Mouse (Mus musculus) T-helper 17 cell (primary cell): Measurements from ENCODE around the gene Cmip.

Experiments used
- in situ Hi-C, 2 experiments: fragments of 300-600 bp; cut with MboI, MseI; formaldehyde crosslinking; loops; 1 replicate in 1 of 2; 2 replicates in 1 of 2; pipeline ENCODE4 v1.15.1; 2025; ENCODE audit warnings: high pct_unique_total_duplicates in 2 of 2

Gene Cmip

DNA sequence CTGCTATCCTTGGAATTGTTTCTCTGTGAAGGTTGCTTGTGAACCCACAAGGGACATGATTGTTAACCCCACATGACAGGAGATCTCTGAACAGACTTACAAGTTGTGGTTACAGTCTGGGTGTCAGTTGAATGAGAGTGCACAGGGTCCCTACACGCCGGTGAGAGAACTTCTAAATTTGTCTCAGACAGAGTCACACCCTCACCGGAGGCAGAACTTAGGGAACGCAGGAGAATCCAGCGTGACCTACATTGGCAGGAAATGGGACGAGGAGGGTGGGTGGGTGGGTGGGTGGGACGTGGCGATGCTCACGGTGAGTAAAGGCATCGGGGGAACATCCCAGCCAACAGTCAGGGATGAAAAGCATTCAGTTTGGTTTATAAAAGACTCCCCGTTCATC, 88.0 kb downstream of the Cmip start:
- in situ Hi-C loops: no loop called here

DNA sequence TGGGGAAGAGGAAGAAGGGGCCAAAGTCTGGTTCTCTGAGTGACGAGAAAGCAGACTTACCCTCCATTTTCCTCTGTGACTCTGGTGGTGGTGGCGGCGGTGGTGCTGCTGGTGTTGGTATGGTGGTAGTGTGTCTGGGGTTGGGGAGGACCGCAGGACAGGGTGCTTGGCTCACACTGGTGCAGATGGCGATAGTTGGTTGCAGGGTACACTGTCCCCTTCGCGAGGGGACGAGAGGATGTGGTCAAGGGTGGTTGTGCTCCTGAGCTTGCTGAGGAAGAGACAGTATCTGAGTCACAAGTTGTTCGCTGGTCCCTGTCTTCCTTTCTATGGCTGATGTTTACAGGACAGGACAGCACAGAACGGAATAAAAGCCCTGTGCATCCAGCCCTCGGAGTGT, 88.5 kb downstream of the Cmip start:
- in situ Hi-C loops: no loop called here

DNA sequence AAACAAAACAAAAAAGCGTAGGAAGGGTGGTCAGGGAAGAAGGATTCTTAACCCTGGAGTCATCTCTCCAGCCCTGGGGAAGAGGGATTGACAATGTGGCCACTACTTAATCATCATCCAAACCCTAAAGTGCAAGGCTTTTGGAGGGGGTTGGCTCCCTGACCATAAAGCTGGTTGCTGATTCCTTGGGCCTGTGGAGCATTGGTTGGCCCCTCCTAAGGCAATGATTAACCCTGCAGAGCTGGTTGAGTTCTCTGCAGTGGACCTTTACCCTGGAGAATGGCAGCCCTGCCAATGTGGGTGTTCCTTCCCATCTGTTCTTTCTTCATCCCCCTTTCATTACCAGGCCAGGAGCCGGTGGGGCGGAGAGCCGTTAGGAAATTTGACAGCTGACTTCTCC, 90.7 kb downstream of the Cmip start:
- in situ Hi-C loops: no loop called here

DNA sequence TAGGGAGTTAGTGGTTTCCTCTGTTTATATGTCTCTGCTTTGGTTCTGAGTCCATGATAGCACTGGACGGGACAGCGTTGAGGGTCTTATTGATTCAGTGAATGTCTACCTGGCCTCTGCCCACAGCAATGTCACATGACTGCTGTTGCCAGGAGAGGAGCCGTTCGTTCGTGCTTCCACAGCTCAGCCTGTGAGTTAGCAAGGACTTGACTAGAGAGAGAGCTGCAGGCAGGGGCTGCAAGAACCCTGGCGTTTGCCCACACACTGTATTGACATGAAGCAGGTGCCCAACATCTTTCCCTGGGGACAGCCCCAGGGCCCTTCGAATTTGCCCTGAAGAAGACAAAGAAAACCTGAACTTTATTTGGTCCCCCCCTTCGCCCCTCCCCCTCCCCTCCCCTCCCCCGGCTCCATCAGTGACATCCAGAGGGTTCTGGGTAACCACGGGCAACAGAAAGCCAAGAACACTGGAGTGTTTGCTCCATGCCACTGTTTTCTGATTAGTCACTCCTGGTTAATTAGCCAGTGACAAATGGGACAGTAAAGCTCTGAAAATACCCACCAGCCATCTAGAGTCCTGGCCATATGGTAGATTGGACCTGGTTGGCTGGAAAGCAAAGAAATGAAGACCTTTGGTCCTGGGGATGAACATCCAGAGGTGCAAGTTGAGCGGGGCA, 92.0 kb downstream of the Cmip start:
- in situ Hi-C loops: no loop called here

DNA sequence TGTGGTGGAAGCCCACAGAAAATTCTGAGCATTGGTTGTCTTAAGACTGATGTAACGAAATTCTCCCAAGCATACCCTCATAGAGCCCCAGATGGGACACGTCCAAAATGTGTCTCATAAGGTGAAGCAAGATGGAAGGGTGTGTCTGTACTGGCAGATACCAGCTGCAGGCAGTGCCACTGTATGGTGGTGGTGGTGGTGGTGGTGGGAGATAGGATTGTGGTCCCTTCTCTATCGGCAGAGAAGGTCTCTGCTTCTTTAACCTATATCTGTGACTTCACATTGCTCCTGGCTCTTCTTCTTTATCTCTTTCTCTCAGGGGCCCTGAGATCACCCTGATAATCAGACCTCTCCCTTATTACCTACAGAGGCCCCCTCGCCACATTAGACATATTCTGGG, 92.7 kb downstream of the Cmip start:
- in situ Hi-C loops: no loop called here

DNA sequence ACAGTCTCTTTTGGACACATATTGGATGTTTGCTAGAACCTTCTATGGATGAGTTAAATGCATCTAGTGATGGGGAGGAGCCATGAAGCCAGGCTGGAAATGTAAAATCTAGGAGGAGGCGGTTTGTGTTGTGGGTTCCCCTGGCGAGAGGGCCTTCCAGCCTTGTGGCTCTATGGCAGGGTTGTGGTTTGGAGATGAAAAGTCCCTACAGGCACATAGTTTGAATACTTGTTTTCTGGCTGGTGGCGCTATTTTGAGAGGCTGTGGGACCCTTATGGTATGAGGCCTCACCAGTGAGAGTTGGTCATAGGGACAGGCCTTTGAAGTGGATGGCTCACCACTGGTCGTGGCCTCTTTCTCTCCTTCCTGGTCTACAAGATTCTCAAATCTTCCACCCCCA, 95.2 kb downstream of the Cmip start:
- in situ Hi-C loops: no loop called here

DNA sequence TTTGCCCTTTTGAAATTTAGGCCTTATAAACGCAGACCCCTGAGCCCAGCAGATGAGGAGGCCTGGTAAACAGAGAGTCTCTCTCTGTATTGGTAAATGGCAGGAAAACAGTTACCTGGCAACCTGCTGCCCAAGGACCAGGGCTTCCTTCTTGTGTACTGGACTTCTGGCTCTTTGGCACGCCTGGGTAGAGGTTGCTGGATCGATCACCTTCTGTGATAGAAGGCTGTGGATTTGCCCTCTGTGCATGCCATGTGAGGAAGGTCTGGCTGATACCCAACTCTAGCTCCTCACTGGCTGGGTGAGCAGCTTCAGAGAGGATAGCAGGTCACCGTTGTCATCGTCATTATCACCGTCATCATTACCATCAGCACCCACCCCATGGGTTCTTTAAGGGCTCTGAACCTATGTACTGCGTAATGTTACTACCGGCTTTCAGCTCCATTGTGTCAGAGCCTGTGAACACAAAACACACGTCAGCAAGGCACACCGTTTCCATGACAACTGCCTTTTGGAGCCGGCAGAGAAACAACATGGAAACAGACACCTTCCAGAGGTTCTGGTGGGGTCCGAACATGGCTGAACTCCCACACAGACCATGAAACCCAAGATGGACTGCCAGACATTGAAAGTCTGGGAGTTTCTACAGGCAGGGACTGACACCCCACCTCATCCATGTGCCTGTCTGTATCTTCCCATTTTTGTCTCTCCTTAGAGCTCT, 98.4 kb downstream of the Cmip start:
- in situ Hi-C loops: no loop called here

DNA sequence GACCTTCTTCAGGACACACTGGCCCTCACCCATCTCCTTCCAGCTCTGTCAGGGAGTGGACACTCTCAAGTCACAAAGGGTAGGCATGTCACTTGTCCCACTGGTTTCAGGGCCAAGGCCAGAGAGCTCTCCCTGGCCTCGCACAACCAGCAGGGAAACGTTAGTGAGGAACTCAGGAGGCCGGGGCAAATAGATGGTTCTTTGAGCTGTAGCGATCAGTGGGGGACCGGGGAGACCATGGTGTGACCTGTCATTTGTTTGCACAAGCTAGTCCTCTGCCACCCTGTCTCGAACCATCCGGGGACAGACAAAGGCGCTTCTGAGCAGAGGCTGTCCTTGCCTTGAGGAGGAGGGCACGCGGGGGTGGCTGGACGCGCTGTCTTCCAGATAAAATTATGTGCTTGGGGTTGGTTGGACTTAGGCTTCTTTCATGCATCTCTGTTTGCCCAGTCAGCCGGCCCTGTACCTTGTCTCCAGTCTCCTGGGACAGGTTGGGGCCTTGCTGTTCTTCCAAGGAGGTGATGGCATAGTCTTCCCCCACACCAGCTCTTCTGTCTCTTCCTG, 99.3 kb downstream of the Cmip start:
- in situ Hi-C loops: no loop called here

DNA sequence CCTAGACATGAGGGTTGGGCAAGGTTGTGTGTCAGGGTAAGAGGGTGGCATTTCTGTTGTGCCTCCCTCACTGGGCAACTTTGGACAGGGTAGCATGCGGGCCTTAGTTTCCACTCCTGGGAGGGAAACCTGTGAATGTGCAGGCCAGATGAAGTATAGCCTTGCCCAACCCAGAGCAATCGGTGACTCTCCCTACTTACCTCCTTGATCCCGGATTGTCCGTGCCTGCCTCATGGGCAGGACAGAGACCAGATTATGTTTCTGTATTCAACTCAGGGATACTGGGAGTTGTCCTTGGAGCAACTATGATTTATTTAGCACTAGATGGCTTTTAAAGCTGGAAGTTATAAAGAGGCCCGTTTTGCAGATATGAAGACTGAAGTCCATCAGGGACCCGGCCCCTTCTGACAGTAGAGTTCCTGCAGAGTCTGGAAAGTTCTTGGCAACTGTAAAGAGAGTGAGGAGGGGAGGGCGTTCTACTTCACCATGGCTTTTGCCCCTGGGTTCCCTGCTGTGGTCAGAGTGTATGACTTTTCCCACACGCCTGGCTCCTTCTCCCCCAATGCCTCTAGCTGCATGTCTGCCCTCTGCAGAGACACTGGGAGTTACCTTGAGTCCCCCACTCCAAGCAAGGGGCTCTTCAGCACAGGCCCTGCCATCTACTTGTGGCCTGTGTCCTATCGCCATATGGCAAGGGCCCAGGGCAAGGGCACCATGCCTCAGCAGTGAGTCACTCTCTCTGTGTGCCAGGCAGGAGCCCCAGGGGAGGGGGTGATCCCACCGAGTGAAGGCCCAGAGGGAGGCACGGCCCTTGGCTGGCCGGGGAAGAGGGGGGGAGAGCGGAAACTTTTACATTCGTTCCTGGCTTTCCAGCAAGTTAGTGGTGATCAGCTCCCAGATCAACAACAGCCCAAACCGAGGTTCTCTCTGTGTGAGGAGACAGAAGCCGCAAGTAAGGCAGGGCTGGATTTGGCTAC, 100.9 kb downstream of the Cmip start:
- in situ Hi-C loops: no loop called here

DNA sequence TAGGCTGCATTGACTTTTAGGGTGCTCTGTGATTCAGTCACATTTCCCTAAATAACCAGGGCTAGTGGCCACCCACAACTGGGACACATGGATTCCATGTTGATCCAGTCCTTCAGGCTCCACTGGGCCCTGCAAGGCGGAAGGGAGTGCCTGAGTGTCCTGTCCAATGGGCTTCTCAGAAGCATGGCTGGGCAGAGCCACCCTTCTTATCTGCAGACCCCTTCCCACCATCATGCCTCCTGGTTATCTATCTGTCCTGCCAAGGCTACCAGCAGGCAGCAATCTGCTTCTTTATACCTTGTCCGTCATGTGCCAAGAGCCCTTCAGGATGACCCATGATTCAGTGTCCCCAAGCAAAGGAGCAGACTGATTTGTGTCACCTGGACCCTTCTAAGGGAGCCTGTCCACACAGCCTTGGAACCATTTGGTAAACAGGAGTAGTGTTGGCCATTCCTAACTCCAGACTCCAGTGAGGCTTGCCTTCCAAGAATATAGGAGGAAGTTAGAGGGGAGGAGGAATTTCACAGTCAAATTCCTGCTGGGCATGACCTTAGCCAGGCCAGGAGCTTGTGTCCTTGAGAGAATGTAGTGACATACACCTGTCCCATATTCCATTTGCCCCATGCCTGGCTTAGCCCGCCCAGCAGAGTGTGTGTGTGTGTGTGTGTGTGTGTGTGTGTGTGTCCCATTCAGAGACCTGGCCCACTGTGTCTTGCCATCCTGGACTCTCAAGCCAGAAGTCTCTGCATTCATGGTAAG, 103.5 kb downstream of the Cmip start:
- in situ Hi-C loops: no loop called here

DNA sequence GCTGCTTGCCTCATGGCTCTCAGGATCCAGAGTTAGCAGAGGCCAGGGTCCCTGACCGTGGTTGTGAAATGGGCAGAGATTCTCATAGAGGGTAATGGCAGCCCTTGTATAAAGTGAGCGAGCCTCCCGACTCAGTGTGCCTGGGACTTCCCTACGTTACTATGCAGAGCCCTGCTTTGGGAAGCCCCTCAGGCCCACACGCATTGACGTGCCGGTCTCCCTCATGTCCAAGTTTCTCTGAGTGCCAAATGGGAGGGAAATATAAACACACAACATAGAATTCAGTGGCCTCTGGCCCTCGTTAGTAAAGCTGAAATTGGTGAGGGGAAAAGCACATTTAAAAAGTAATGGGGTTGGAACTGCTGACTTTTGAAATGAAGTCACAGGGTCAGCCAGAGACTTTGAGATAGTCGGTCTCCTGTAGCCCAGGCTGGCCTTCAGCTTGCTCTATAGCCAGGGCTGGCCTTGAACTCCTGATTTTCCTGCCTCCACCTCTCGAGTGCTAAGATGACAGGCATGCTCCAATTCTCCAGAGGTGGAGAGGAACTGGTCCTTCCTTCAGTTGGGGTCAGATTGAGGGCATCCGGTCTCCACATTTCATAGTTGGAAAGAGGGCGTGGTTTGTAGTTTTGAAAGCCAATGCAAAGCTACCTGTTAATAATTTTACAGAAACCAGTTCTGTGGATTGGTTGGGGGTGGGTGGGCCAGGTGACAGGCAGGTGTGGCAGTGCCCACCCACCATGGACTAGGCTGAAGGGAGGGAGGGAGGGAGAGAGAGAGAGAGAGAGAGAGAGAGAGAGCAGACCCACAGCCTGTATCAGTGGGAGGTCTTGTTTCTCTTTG, 105.0 kb downstream of the Cmip start:
- in situ Hi-C loops: no loop called here

DNA sequence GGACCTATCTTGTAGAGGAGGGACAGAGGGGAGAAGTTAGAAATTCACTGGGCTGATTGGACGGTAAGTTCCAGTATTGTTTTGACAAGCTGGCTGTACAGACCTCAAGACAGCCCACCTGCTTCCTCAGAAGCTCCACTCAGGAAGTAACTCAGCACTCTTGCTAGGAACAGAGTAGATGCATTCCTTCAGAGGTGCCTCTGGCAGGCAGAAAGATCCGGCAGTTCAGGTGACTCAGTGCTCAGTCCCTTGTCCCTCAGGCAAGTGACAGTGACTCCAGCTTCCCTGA, 105.5 kb downstream of the Cmip start:
- in situ Hi-C loops: no loop called here

DNA sequence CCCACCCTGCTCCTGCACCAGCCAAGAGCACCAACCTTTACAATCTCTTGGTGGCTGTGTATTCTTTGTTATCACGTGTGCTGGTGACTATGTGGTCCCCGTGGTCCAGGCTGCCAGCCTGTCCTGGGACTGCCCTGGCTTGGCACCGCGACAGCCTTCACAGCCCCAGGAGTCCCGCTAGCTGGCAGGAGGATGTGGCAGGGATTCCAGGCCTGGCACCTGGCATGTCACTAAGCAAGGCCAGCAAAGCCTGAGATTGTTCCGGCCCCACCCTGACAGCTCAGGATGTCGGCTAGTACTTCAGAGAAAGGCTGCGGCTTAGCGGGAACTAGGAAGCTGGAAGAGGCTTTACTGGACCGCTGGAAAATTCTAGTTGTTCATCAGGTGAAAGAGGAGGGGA, 106.4 kb downstream of the Cmip start:
- in situ Hi-C loops: no loop called here

DNA sequence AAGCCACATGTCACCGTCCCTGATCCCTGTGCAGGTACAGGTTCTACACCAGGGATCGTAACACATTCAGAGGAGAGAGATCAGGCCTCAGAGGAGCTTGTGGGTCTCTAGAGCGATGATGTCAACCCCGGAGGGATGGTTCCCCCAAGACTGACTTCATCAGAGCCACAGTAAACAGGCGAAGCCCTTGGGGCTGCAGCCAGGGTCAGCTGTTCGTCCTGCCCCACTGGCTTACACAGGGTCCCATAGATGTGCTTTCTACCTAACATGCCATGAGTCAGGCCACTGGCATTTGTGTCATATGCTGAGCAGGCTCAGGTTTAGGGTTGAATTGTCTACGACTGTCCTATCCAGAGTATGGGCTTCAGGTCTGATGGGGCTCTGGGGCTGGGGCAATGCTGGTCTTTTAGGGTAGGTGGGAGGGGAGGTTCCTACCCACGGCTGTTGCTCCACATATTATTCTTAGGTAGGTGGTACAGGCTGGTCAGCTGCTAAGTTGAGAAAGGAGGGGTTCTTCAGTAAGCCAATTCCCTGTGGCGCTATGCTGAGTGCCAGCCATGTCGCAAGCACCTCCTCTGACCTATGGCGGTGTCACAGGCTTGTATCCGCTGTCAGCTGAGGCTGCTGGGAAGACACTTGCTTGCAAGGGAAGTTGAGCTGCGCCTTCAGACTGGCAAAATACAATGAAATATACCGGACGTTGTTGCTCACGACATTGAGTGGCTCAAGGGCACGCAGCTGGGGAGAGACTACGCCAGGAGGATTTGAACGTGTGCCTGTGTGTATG, 107.7 kb downstream of the Cmip start:
- in situ Hi-C loops: no loop called here

DNA sequence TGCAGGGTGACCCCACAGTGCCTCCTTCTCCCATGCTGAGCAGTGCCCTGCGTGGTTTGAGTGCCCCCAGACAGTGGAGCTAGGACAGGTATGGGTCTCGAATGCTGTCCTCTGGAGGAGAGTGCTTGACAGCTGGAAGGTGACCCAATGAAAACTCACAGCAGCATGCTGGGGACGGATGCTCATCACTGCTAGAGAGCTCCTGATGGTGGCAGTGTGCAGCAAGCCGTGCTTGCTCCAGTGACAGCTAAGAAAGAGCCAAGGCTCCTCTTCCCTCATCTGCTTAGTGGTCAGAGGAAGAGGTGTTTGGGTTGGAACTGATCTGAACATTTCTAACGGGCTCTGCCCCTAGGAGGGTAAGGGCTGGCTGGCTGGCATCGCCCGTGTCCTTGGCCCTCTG, 109.6 kb downstream of the Cmip start:
- in situ Hi-C loops: no loop called here

DNA sequence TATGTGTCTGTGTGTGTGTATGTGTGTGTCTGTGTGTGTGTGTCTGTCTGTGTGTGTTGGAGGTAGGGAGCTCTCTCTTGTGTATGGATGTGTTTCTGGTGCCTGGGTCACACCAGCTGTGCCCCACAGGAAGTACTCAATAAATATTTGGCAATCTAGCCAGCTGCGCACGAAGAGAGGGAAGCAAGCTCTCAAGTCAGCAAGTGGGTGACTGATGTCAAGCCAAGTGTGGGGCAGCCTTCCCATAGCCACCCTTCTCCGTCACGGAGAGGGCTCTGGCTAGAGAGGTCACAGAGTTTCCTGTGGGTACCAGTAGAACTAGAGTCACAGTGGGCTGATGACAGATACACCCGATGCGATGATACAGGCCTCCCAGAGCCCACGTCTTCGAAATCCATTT, 110.6 kb downstream of the Cmip start:
- in situ Hi-C loops: no loop called here

DNA sequence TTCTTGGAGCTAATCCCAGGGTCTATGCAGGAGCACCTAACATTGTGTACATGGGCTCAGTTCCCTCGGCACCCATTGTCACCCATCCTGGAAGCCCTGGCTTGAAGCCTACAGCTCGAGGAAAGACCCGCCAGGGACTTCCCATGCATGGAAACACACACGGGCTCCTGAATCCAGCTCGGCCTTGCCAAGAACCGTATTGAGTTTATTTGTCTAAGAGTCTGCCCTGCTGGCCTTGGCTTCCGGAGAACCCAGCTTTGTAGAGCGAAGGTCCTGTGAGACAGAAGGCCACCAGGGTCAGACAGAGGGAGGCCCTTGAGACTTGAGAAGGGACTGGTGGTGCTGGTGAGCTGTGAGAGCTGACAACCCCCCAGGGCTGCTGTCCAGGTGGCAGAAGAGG, 111.9 kb downstream of the Cmip start:
- in situ Hi-C loops: no loop called here

DNA sequence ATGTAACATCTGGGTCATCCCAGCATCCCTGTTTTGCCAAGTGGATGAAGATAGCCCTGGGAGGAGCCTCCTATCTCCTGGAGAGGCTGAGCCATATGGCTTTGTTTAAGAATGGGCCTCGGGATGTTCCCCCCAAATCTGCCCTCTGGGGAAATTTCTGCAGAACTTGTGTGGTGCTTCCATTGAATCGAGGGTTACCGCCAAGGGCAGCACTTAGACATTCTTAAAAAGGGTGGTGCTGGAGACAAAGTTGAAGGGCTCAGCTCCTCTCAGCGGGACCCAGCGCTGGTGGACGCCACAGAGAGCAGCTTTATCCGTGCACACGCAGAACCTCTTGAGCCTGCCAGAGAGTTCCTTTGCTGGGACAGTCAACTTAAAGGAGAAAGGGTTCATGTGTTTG, 113.1 kb downstream of the Cmip start:
- in situ Hi-C loops: no loop called here

DNA sequence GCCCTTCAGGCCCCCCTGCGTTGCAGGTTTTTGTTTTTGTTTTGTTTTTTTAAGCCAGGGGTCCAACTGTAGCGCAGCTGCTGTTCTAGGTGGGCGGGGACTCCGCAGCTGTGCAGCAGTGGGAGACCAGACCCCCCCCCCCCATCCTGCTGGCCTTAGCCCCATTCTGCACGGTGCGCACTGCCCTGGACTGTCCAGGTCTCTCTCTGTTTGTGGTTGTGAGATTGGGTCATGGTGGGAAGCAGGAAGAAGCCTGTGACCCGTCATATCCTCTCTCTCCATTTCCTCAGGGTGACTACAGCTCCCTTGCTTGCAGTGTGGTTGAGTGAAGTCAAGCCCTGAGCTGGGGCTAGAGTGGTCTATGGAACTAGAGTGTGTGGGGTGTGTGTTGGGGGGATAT, 114.3 kb downstream of the Cmip start:
- in situ Hi-C loops: no loop called here

DNA sequence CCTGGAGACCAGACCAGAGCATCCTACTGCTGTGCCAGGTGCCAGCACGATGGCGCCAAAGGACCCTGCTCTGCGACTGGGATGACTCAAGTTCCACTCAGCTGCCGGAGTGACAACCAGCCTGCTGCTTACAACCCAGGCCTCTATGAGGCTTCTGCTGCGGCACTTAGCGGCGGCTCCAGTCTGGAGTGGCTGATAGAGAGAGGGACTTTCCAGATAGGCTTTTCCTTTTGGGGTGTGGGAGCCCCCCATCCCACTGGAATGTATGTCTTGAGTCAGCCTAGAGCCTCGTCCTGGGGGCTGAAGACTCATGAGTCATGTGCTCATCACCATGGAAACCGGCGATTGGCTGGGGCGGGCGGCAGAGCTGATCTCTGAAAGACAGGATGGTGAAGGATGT, 115.2 kb downstream of the Cmip start:
- in situ Hi-C loops: no loop called here
